Mouse (Mus musculus): ENCODE data around the gene Gm3409. TPM values are rescaled to one million over a fixed set of nuclear protein-coding genes. Genes with fewer than 3 reads are reported as not detected.
A peak's percentile ranks its signal among the peaks of the same experiment; 100 is the strongest.
"Not testable (repeated sequence)": the region's sequence is repeated elsewhere in the genome, so short reads cannot be mapped to it uniquely, and the experiment has no call there.

The Gm3409 gene
- total RNA-seq (2021), result not detected
- long read RNA-seq, experiment 1, result 0 reads
- long read RNA-seq, experiment 2, result 0 reads

DNA sequence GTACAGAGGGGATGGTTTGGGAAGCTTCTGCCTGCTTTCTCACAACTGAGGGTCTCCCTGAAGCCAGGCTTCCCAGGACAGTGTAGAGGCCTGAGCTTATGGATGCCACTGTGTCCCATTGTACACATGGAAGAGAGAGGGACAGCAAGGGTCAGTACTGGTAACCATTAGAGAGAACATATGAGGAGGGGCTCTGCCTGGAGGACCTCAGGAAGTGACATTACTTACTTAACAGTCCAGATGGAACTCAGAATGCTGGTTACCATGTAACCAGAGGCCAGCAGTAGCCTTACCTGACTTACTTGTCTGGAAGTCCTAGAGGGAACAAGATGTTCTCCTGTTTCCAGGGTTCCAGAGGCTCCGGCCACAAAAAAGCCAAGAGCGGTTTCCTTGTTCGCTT is at the start of gene Gm3409:
Gm3409 (plus strand) TSS at position 301 of the 400 bp plus-strand sequence.
- DNase-seq; intact Hi-C loops (cut with DNase I): not testable (repeated sequence)

- peak; percentile 13 to 42 for DNase-seq
- intact Hi-C loops (cut with DNase I), result not testable (repeated sequence)
Observed at GRCm38 (mm10) chr5:146488959-146489358, 48.5 kb upstream of the Gm3409 start.

GRCm38 (mm10) chr5:146491063-146491462 is 46.4 kb upstream of the Gm3409 start, which contains the start of gene Gm6370:
Gm6370 (plus strand) TSS chr5:146491363.
- not testable (repeated sequence) for DNase-seq

GRCm38 (mm10) chr5:146502099-146502498 is 35.3 kb upstream of the Gm3409 start, which contains the start of gene 4930449I24Rik:
4930449I24Rik (plus strand) TSS chr5:146502399.
- intact Hi-C loops (cut with DNase I); DNase-seq: not testable (repeated sequence)

More at GRCm38 (mm10) chr5:146491063-146491462, 46.4 kb upstream of the Gm3409 start, which contains the start of gene Gm6370:
- intact Hi-C loops (cut with DNase I), result not testable (repeated sequence)

GRCm38 (mm10) chr5:146513823-146514222 is 23.6 kb upstream of the Gm3409 start, which contains the start of gene Gm3402:
Gm3402 (plus strand) TSS chr5:146514123.
- intact Hi-C loops (cut with DNase I); DNase-seq: not testable (repeated sequence)

DNA sequence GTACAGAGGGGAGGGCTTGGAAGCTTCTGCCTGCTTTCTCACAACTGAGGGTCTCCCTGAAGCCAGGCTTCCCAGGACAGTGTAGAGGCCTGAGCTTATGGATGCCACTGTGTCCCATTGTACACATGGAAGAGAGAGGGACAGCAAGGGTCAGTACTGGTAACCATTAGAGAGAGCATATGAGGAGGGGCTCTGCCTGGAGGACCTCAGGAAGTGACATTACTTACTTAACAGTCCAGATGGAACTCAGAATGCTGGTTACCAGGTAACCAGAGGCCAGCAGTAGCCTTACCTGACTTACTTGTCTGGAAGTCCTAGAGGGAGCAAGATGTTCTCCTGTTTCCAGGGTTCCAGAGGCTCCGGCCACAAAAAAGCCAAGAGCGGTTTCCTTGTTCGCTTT is 11.9 kb upstream of the Gm3409 start, which contains the start of gene Gm3404:
Gm3404 (plus strand) TSS at position 301 of the 400 bp plus-strand sequence.
- intact Hi-C loops (cut with DNase I); DNase-seq: not testable (repeated sequence)

GRCm38 (mm10) chr5:146555836-146556235 is 18.4 kb downstream of the Gm3409 start, which contains the start of gene Gm3415:
Gm3415 (plus strand) TSS chr5:146556136.
- intact Hi-C loops (cut with DNase I); DNase-seq: not testable (repeated sequence)

- intact Hi-C loops (cut with DNase I), result no loop called here
- no peak for DNase-seq
Observed at GRCm38 (mm10) chr5:146564259-146564658, 26.8 kb downstream of the Gm3409 start.

DNA sequence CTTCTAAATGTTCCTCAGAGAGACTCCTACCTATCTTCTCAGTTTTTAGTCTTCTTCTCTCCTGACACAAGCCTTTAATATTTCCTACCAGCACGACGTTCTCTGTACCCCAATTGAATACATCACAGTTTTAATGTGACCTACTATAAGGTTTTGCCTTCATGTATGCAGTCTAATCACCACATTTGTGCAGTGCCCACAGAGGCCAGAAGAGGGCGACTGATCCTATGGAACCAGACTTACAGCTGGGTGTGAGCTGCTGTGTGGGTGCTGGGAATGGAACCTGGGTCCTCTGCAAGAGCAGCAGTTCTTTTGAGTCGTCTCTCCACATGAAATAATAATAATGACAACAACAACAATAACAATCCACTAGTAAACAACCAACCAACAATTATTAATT is 29.6 kb downstream of the Gm3409 start:
- intact Hi-C loops (cut with DNase I), result no loop called here
- no peak for DNase-seq

GRCm38 (mm10) chr5:146570179-146570578 is 32.7 kb downstream of the Gm3409 start:
- DNase-seq; intact Hi-C loops (cut with DNase I): not testable (repeated sequence)

- DNase-seq, result peak; percentile 37 to 64
Observed at GRCm38 (mm10) chr5:146571830-146572734, 34.6 kb downstream of the Gm3409 start.

GRCm38 (mm10) chr5:146572735-146573042 is 35.2 kb downstream of the Gm3409 start:
- DNase-seq; intact Hi-C loops (cut with DNase I): not testable (repeated sequence)

More at GRCm38 (mm10) chr5:146571830-146572734, 34.6 kb downstream of the Gm3409 start:
- intact Hi-C loops (cut with DNase I), result not testable (repeated sequence)

DNA sequence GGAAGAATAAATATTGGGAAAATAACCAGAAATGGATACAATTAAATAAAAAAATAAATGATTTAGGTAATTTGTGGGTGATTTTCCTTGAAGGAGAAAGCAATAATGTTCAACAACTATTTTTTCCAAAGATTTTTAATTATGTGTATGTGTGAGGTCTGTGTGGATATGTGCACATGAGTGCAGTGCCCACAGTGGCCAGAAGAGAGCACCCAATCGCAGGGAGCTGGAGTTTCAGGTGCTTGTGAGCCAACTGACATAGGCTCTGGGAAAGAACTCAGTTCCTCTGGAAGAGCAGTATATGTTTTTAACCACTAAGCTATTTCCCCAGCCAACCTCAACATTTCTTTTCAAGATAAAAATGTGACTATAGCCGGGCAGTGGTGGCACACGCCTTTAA is 39.2 kb downstream of the Gm3409 start:
- intact Hi-C loops (cut with DNase I), result no loop called here

GRCm38 (mm10) chr5:146584156-146584477 is 46.7 kb downstream of the Gm3409 start:
- no peak for DNase-seq
- intact Hi-C loops (cut with DNase I), result no loop called here

More for the DNA sequence above, 39.2 kb downstream of the Gm3409 start:
- no peak for DNase-seq

DNA sequence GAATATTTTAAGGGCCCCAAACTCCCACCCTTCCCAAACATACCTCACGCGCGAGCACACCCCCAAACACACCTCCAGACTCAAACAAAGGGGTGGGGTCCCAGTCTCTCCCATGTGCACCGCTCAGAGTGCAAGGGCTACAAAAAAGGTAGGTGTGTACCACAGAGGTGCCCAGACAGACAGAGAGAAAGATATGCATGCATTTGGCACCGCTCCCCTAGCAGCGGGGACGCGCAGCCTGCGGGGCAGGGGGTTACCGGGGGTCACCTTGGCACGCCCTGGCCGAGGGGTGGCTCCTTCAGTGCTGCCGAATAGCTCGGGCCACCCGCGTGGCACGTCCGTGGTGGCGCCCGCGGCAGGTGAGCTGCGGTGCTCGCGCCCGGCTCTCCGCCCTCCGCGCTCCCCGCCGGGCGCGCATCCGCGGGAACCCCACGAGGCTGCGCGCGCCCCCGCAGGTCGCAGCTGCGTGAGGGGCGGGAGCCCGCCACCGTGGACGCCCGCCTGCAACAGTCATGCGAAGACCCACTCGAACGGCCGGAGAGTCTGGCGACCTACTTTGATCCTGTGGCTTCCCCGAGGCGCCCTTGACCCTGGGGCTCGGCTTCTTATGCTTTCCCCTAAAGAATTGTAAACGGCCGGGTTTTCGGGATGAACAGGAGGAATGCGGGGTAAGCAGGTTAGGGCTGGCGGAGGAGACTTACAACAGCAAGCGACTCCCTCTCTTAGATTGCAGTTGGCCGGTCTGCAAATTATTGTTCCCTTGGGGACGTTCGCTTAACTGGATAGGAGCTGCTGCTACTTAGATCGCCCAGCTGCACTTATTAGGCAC is 47.2 kb downstream of the Gm3409 start, which contains the start of gene Gpr12:
Gpr12 (minus strand) TSS at position 762 of the 829 bp plus-strand sequence.
- intact Hi-C loops (cut with DNase I), result no loop called here

GRCm38 (mm10) chr5:146585307-146585651 is 47.8 kb downstream of the Gm3409 start:
- intact Hi-C loops (cut with DNase I), result no loop called here
- no peak for DNase-seq

More for the DNA sequence above, 47.2 kb downstream of the Gm3409 start, which contains the start of gene Gpr12:
- no peak for DNase-seq

DNA sequence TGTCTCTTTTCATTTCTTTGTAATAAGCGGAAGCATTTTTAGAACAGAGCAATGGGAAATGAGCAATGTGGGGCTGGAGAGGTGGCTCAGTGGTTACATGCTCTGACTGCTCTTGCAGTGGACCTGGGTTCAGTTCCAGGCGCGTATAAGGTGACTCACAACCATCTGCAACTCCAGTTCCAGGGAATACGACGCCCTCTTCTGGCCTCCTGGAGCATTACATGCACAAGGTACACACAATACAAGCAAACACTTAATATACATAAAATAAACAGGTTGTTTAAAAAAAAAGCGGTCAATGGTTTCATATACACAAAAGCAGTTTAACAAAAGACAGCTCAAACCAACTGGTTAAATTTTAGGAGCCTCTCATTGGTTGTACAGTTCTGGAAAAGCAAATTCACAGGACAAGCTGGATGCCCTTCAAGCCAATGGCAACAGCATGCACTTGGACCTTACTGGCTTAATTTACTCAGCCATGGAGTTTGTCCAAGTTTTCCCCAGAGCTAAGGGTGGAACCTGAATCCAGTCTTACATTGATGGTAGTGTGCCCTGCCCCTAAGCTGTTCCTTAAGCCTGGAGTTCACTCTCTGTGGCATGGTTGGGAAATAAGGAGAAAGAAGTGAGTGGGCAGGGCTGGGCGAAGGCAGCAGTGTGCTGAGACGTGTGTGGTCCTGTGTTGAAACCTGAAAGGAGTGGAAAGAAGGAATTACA is 49.1 kb downstream of the Gm3409 start:
- DNase-seq, result no peak
- intact Hi-C loops (cut with DNase I), result no loop called here

Measured in heart, postnatal 14 days (tissue).